Comparison of ENCODE assay signal across 14 mouse cellular contexts in genomic region chr17:28344670-28345069, GRCm38 (mm10). TPM values are rescaled to one million over a fixed set of nuclear protein-coding genes. Genes with fewer than 3 reads are reported as not detected.
DNase-seq lines count a peak whose midpoint lies in the region; ATAC-seq and TF ChIP-seq lines count a peak whose summit lies in the region.
"Had no signal": no experiment of that assay in that cellular context is flagged by ENCODE, and none has a peak within 500 bp of the region (broad histone marks: within the 10 kb centered on the region; RNA-seq: fewer than 3 reads in every experiment).

No protein-coding gene starts in this region.

- DNase-seq in heart, adult 11 months, result peak; percentile 92
- DNase-seq in heart, adult 8-10 months (ENCODE audit: low spot score), result no peak
- DNase-seq in liver, embryonic 11.5 days (ENCODE audit: low spot score), result no peak
- no peak for DNase-seq in liver, postnatal 0 days
- no peak for DNase-seq in liver, embryonic 13.5 days
- DNase-seq in layer of hippocampus, adult 8-10 months (ENCODE audit: low spot score in 2 of 2), result no peak
- no peak for DNase-seq in embryo, embryonic 9.5 days (ENCODE audit: extremely low spot score)
- DNase-seq: gastrocnemius, postnatal 14 days had no signal

- H3K4me2 ChIP-seq in liver, embryonic 11.5 days, result no peak overlapping the region; the same call in 1 of the 2 replicates
- no peak overlapping the region for H3K4me2 ChIP-seq in liver, postnatal 0 days (ENCODE audit: low read depth, low read length)
- H3K4me2 ChIP-seq in liver, embryonic 13.5 days, result no peak overlapping the region
- H3K4me2 ChIP-seq: midbrain, embryonic 15.5 days had no signal

- TF ChIP-seq POLR2A in embryonic fibroblast, embryonic 13.5 days (IDR thresholded peaks at IDR 0.05; ENCODE audit: low read depth, low read length), result no peak; the same call in 1 of the 2 replicates

- no peak for ATAC-seq in liver, embryonic 11.5 days (replicated peaks; ENCODE audit: low FRiP score)
- ATAC-seq in liver, postnatal 0 days, result no peak
- no peak for ATAC-seq in liver, embryonic 13.5 days (ENCODE audit: low read depth)
- ATAC-seq: forebrain, embryonic 14.5 days; inflammation-experienced regulatory T-cells, adult 6 months; midbrain, embryonic 15.5 days had no signal

- H3K4me1 ChIP-seq in liver, embryonic 11.5 days (replicated peaks; ENCODE audit: control insufficient read depth, insufficient read depth, low read length), result peaks cover 64% of the 10 kb centered on the region
- peaks cover 18% of the 10 kb centered on the region for H3K4me1 ChIP-seq in liver, postnatal 0 days (ENCODE audit: insufficient read depth)
- peaks cover 32% of the 10 kb centered on the region for H3K4me1 ChIP-seq in embryonic fibroblast, embryonic 13.5 days (ENCODE audit: control insufficient read depth, insufficient read depth, low read length)
- H3K4me1 ChIP-seq in liver, embryonic 13.5 days (replicated peaks), result peaks cover 68% of the 10 kb centered on the region

- TF ChIP-seq CTCF in liver, postnatal 0 days (IDR thresholded peaks at IDR 0.05; ENCODE audit: low read depth), result no peak
- TF ChIP-seq CTCF in embryonic fibroblast, embryonic 13.5 days (IDR thresholded peaks at IDR 0.05; ENCODE audit: borderline replicate concordance, insufficient read depth, low read length), result no peak

- H3K36me3 ChIP-seq in liver, embryonic 11.5 days (ENCODE audit: control insufficient read depth, insufficient read depth, low read length), result peaks cover 6% of the 10 kb centered on the region; the same call in 1 of the 2 replicates
- H3K36me3 ChIP-seq in liver, postnatal 0 days (replicated peaks; ENCODE audit: insufficient read depth, low read length), result no peaks in the 10 kb centered on the region
- H3K36me3 ChIP-seq in liver, embryonic 13.5 days, result peaks cover 6% of the 10 kb centered on the region; the same call in 1 of the 2 replicates
- H3K36me3 ChIP-seq: midbrain, embryonic 15.5 days had no signal

- no peak overlapping the region for H3K9ac ChIP-seq in liver, embryonic 11.5 days (ENCODE audit: low read depth, low read length)
- no peak overlapping the region for H3K9ac ChIP-seq in liver, postnatal 0 days (replicated peaks)
- H3K9ac ChIP-seq in liver, embryonic 13.5 days, result no peak overlapping the region
- H3K9ac ChIP-seq: midbrain, embryonic 15.5 days had no signal

- H3K27ac ChIP-seq in liver, embryonic 11.5 days (ENCODE audit: low read depth, low read length), result 0 out of 2 replicates have a peak overlapping the region, but pooled peaks have one; percentile 19
- H3K27ac ChIP-seq in liver, postnatal 0 days (ENCODE audit: low read depth), result no peak overlapping the region
- peak overlapping the region; percentile 96 for H3K27ac ChIP-seq in embryonic fibroblast, embryonic 13.5 days (ENCODE audit: insufficient read depth, low read length)
- peak overlapping the region; percentile 5; the same call in 1 of the 2 replicates for H3K27ac ChIP-seq in liver, embryonic 13.5 days
- H3K27ac ChIP-seq: midbrain, embryonic 15.5 days had no signal

- 40% methylated on average over 3 of the region's 3 CpGs for WGBS in liver, embryonic 11.5 days
- WGBS in liver, postnatal 0 days (ENCODE audit: insufficient replicate concordance), result 72% methylated on average over 3 of the region's 3 CpGs
- 58% methylated on average over 3 of the region's 3 CpGs for WGBS in liver, embryonic 13.5 days (ENCODE audit: insufficient replicate concordance)

- no peak for TF ChIP-seq EP300 in liver, postnatal 0 days (IDR thresholded peaks at IDR 0.05; ENCODE audit: low read depth)

- H3K27me3 ChIP-seq in liver, embryonic 11.5 days (replicated peaks; ENCODE audit: control insufficient read depth, insufficient read depth, low read length), result peaks cover 17% of the 10 kb centered on the region
- peaks cover 7% of the 10 kb centered on the region for H3K27me3 ChIP-seq in liver, postnatal 0 days (ENCODE audit: insufficient read depth, low read length)
- peaks cover 63% of the 10 kb centered on the region for H3K27me3 ChIP-seq in liver, embryonic 13.5 days

- no peak overlapping the region for H3K4me3 ChIP-seq in liver, embryonic 11.5 days (ENCODE audit: low read depth, low read length)
- no peak overlapping the region for H3K4me3 ChIP-seq in liver, postnatal 0 days (ENCODE audit: low read depth, low read length)
- H3K4me3 ChIP-seq in embryonic fibroblast, embryonic 13.5 days (ENCODE audit: insufficient read depth, low read length), result no peak overlapping the region
- no peak overlapping the region for H3K4me3 ChIP-seq in liver, embryonic 13.5 days (replicated peaks)
- H3K4me3 ChIP-seq: midbrain, embryonic 15.5 days had no signal

- no peaks in the 10 kb centered on the region for H3K9me3 ChIP-seq in liver, embryonic 11.5 days (ENCODE audit: control insufficient read depth, low read length)
- H3K9me3 ChIP-seq in liver, postnatal 0 days (ENCODE audit: low read length), result no peaks in the 10 kb centered on the region
- no peaks in the 10 kb centered on the region for H3K9me3 ChIP-seq in liver, embryonic 13.5 days (replicated peaks)
- H3K9me3 ChIP-seq: midbrain, embryonic 15.5 days had no signal

RNA-seq across cellular contexts. Expression of gene Tead3, which starts 5.9 kb away (rescaled TPM):
- 10 to 100 TPM in 3 of 4 experiments, 1 to 10 TPM in 1; 8.4 to 15.6 (median 11.7) TPM for total RNA-seq in heart, adult 8-10 months (2022)
- polyA plus RNA-seq in liver, embryonic 11.5 days (2014; fragmentation: Nextera tagmentation; extraction: Ambion mirVana), result 4.3 and 4.6 TPM in 2 replicates
- polyA plus RNA-seq in liver, postnatal 0 days (2015; fragmentation: Nextera tagmentation; extraction: Ambion mirVana), result 0.79 and 1.2 TPM in 2 replicates
- polyA plus RNA-seq in embryonic fibroblast, embryonic 13.5 days (2011; ENCODE audit: insufficient read length, low read depth, missing spikeins), result 58.5 and 64.0 TPM in 2 replicates
- polyA plus RNA-seq in liver, embryonic 13.5 days (2015; fragmentation: Nextera tagmentation; extraction: Ambion mirVana), result 0.76 and 0.96 TPM in 2 replicates
- total RNA-seq in layer of hippocampus, adult 8-10 months (2022), result 1 to 10 TPM; 2.6 to 6.5 (median 4.6) TPM
- polyA plus RNA-seq: inflammation-experienced regulatory T-cells, adult 6 months had no signal

RNA-seq across cellular contexts. Expression of gene Rpl10a, which starts 16.4 kb away (rescaled TPM):
- total RNA-seq in heart, adult 8-10 months (2022), result 100 to 1,000 TPM; 377 to 423 (median 382) TPM
- 683 and 733 TPM in 2 replicates for polyA plus RNA-seq in liver, embryonic 11.5 days (2014; fragmentation: Nextera tagmentation; extraction: Ambion mirVana)
- 296 and 311 TPM in 2 replicates for polyA plus RNA-seq in liver, postnatal 0 days (2015; fragmentation: Nextera tagmentation; extraction: Ambion mirVana)
- polyA plus RNA-seq in embryonic fibroblast, embryonic 13.5 days (2011; ENCODE audit: insufficient read length, low read depth, missing spikeins), result 1,157 and 1,234 TPM in 2 replicates
- 372 and 464 TPM in 2 replicates for polyA plus RNA-seq in liver, embryonic 13.5 days (2015; fragmentation: Nextera tagmentation; extraction: Ambion mirVana)
- total RNA-seq in layer of hippocampus, adult 8-10 months (2022), result 100 to 1,000 TPM; 309 to 406 (median 361) TPM

RNA-seq across cellular contexts. Expression of gene Tulp1, which starts 20.4 kb away (rescaled TPM):
- not detected for total RNA-seq in heart, adult 8-10 months (2022)
- polyA plus RNA-seq in liver, embryonic 11.5 days (2014; fragmentation: Nextera tagmentation; extraction: Ambion mirVana), result 2.8 and 3.3 TPM in 2 replicates
- polyA plus RNA-seq in liver, postnatal 0 days (2015; fragmentation: Nextera tagmentation; extraction: Ambion mirVana), result 0.18 and 0.33 TPM in 2 replicates
- 0.51 TPM in 1 of 2 replicates, not detected in the other for polyA plus RNA-seq in embryonic fibroblast, embryonic 13.5 days (2011; ENCODE audit: insufficient read length, low read depth, missing spikeins)
- polyA plus RNA-seq in liver, embryonic 13.5 days (2015; fragmentation: Nextera tagmentation; extraction: Ambion mirVana), result 0.52 and 1.3 TPM in 2 replicates
- total RNA-seq in layer of hippocampus, adult 8-10 months (2022), result 1 to 10 TPM in 1 of 4 experiments, not detected in 3; 1.2 TPM
- total RNA-seq: gastrocnemius, postnatal 14 days; layer of hippocampus, postnatal 25 days had no signal
- polyA plus RNA-seq: cortical plate, adult 2 months had no signal

RNA-seq across cellular contexts. Expression of gene Fance, which starts 31.4 kb away (rescaled TPM):
- 10 to 100 TPM in 3 of 4 experiments, 1 to 10 TPM in 1; 9.2 to 15.2 (median 12.3) TPM for total RNA-seq in heart, adult 8-10 months (2022)
- 30.2 and 31.1 TPM in 2 replicates for polyA plus RNA-seq in liver, embryonic 11.5 days (2014; fragmentation: Nextera tagmentation; extraction: Ambion mirVana)
- polyA plus RNA-seq in liver, postnatal 0 days (2015; fragmentation: Nextera tagmentation; extraction: Ambion mirVana), result 6.7 and 7.1 TPM in 2 replicates
- 22.3 and 23.4 TPM in 2 replicates for polyA plus RNA-seq in embryonic fibroblast, embryonic 13.5 days (2011; ENCODE audit: insufficient read length, low read depth, missing spikeins)
- polyA plus RNA-seq in liver, embryonic 13.5 days (2015; fragmentation: Nextera tagmentation; extraction: Ambion mirVana), result 11.3 and 13.5 TPM in 2 replicates
- 10 to 100 TPM; 31.8 to 42.1 (median 34.9) TPM for total RNA-seq in layer of hippocampus, adult 8-10 months (2022)

Comparison
In these comparisons a context has a peak if more than half of its experiments do, and no peak if none do; other contexts are left out.
1. RNA of gene Tead3, which starts 5.9 kb away (polyA plus RNA-seq): 58.5 to 64.0 TPM in embryonic fibroblast, embryonic 13.5 days; 4.3 to 4.6 TPM in liver, embryonic 11.5 days, 0.79 to 1.2 TPM in liver, postnatal 0 days and 0.76 to 0.96 TPM in liver, embryonic 13.5 days; every median in the first group is over 10 times any median in the second.